29 mouse cellular contexts compared by ENCODE assay signal in the genomic region with DNA sequence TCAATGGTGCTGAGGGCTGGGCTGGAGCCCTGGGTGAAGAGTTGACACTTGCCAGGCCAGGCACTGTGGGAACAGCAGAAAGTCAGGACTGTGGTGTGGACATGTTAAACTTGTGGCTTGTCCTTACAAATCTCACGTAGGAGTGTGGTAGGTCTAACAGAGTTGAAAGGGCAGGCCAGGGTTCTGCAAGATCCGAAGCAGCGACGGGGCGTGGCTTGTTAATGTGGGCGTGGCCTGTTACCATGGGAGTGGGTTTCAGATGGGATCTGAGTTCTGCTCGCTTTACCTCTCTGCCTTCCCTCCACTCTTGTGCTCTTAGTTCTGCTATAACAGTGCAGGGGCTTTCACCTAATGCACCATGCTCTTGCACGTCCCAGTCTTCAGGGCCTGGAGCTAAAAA.
A peak's percentile ranks its signal among the peaks of the same experiment; 100 is the strongest.
DNase-seq lines count a peak whose midpoint lies in the region; ATAC-seq lines count a peak whose summit lies in the region.
"Had no signal": no experiment of that assay in that cellular context is flagged by ENCODE, and none has a peak within 500 bp of the region (broad histone marks: within the 10 kb centered on the region; RNA-seq: fewer than 3 reads in every experiment).

No protein-coding gene starts in this region.

- WGBS in hindbrain, embryonic 10.5 days, result 33% methylated on average over 8 of the region's 8 CpGs
- WGBS in hindbrain, embryonic 16.5 days, result 33% methylated on average over 8 of the region's 8 CpGs
- WGBS in midbrain, embryonic 13.5 days, result 37% methylated on average over 8 of the region's 8 CpGs
- WGBS in midbrain, embryonic 16.5 days, result 44% methylated on average over 8 of the region's 8 CpGs

- no peak overlapping the region for H3K4me2 ChIP-seq in hindbrain, embryonic 16.5 days (ENCODE audit: low read length)
- H3K4me2 ChIP-seq in midbrain, embryonic 13.5 days (replicated peaks), result no peak overlapping the region
- H3K4me2 ChIP-seq in midbrain, embryonic 16.5 days (ENCODE audit: low read length), result no peak overlapping the region
- H3K4me2 ChIP-seq: embryonic facial prominence, embryonic 15.5 days; forebrain, embryonic 12.5 days; limb, embryonic 12.5 days; liver, embryonic 11.5 days; neural tube, embryonic 15.5 days had no signal

- no peak overlapping the region for H3K4me3 ChIP-seq in hindbrain, embryonic 10.5 days
- no peak overlapping the region for H3K4me3 ChIP-seq in hindbrain, embryonic 16.5 days (ENCODE audit: low read length)
- H3K4me3 ChIP-seq in midbrain, embryonic 13.5 days (replicated peaks), result no peak overlapping the region
- no peak overlapping the region for H3K4me3 ChIP-seq in midbrain, embryonic 16.5 days (ENCODE audit: low read depth, low read length)
- H3K4me3 ChIP-seq: embryonic facial prominence, embryonic 10.5 days; embryonic facial prominence, embryonic 15.5 days; forebrain, embryonic 12.5 days; heart, adult 2 months; limb, embryonic 12.5 days; megakaryocyte, embryonic 14.5 days; neural tube, embryonic 15.5 days had no signal

- H3K9ac ChIP-seq in hindbrain, embryonic 16.5 days (ENCODE audit: low read depth, low read length), result no peak overlapping the region
- H3K9ac ChIP-seq in midbrain, embryonic 13.5 days (replicated peaks), result no peak overlapping the region
- no peak overlapping the region for H3K9ac ChIP-seq in midbrain, embryonic 16.5 days (ENCODE audit: low read depth, low read length)
- H3K9ac ChIP-seq: embryonic facial prominence, embryonic 15.5 days; forebrain, embryonic 12.5 days; forebrain, postnatal 0 days; limb, embryonic 12.5 days; neural tube, embryonic 15.5 days had no signal

- no peak for ATAC-seq in hindbrain, embryonic 16.5 days
- ATAC-seq in midbrain, embryonic 13.5 days, result no peak
- no peak for ATAC-seq in midbrain, embryonic 16.5 days
- ATAC-seq: forebrain, postnatal 0 days; inflammation-experienced regulatory T-cells, adult 6 months had no signal

- DNase-seq in hindbrain, embryonic 10.5 days (ENCODE audit: low spot score), result no peak
- peak; percentile 35 for DNase-seq in ES-CJ7 (ENCODE audit: low read depth, low spot score)
- peak; percentile 71 for DNase-seq in R1 (ENCODE audit: low read depth, low spot score)
- DNase-seq in retina, embryonic 14.5 days (ENCODE audit: low spot score), result no peak
- DNase-seq in lung, postnatal 10 days, result no peak
- DNase-seq: adrenal gland, postnatal 14 days; B cell, adult 2 months; cerebellum, adult 11 months; cerebellum, adult 9-10 months; cerebellum, postnatal 36 days; forebrain, postnatal 0 days; heart, adult 2 months; heart, postnatal 36 days; kidney, adult 11 months; kidney, postnatal 14 days; layer of hippocampus, adult 9-11 months; lung, postnatal 4 days had no signal

- peaks cover 30% of the 10 kb centered on the region for H3K4me1 ChIP-seq in hindbrain, embryonic 10.5 days (replicated peaks)
- H3K4me1 ChIP-seq in hindbrain, embryonic 16.5 days (ENCODE audit: control insufficient read depth, insufficient read depth, low read depth, low read length), result peaks cover 2% of the 10 kb centered on the region; the same call in 1 of the 2 replicates
- peaks cover 29% of the 10 kb centered on the region for H3K4me1 ChIP-seq in midbrain, embryonic 13.5 days (replicated peaks)
- peaks cover 9% of the 10 kb centered on the region for H3K4me1 ChIP-seq in midbrain, embryonic 16.5 days (ENCODE audit: control insufficient read depth, insufficient read depth, low read length)
- H3K4me1 ChIP-seq: embryonic facial prominence, embryonic 15.5 days; limb, embryonic 12.5 days had no signal

- H3K27ac ChIP-seq in hindbrain, embryonic 10.5 days, result peak overlapping the region; percentile 9; the same call in 1 of the 2 replicates
- no peak overlapping the region for H3K27ac ChIP-seq in hindbrain, embryonic 16.5 days (ENCODE audit: low read depth, low read length)
- H3K27ac ChIP-seq in midbrain, embryonic 13.5 days, result peak overlapping the region; percentile 85
- H3K27ac ChIP-seq in midbrain, embryonic 16.5 days (ENCODE audit: low read length), result no peak overlapping the region
- H3K27ac ChIP-seq: embryonic facial prominence, embryonic 10.5 days; embryonic facial prominence, embryonic 15.5 days; heart, adult 2 months; limb, embryonic 12.5 days; neural tube, embryonic 15.5 days; stomach, postnatal 0 days had no signal

- no peaks in the 10 kb centered on the region for H3K9me3 ChIP-seq in hindbrain, embryonic 10.5 days
- no peaks in the 10 kb centered on the region for H3K9me3 ChIP-seq in hindbrain, embryonic 16.5 days (ENCODE audit: control insufficient read depth, low read length)
- H3K9me3 ChIP-seq in midbrain, embryonic 13.5 days, result no peaks in the 10 kb centered on the region
- no peaks in the 10 kb centered on the region for H3K9me3 ChIP-seq in midbrain, embryonic 16.5 days (replicated peaks; ENCODE audit: control insufficient read depth, low read length, poor library complexity, severe bottlenecking)
- H3K9me3 ChIP-seq: embryonic facial prominence, embryonic 10.5 days; embryonic facial prominence, embryonic 15.5 days; forebrain, embryonic 12.5 days; limb, embryonic 12.5 days; megakaryocyte, embryonic 14.5 days; neural tube, embryonic 15.5 days had no signal

- no peaks in the 10 kb centered on the region for H3K27me3 ChIP-seq in hindbrain, embryonic 10.5 days (ENCODE audit: insufficient read depth, poor library complexity, severe bottlenecking)
- H3K27me3 ChIP-seq in hindbrain, embryonic 16.5 days (replicated peaks; ENCODE audit: control insufficient read depth, insufficient read depth, low read length), result no peaks in the 10 kb centered on the region
- H3K27me3 ChIP-seq in midbrain, embryonic 13.5 days, result no peaks in the 10 kb centered on the region
- no peaks in the 10 kb centered on the region; the same call in 1 of the 2 replicates for H3K27me3 ChIP-seq in midbrain, embryonic 16.5 days (ENCODE audit: control insufficient read depth, insufficient read depth, low read depth, low read length)
- H3K27me3 ChIP-seq: embryonic facial prominence, embryonic 15.5 days; neural tube, embryonic 15.5 days had no signal

- H3K36me3 ChIP-seq in hindbrain, embryonic 10.5 days, result no peaks in the 10 kb centered on the region
- no peaks in the 10 kb centered on the region for H3K36me3 ChIP-seq in hindbrain, embryonic 16.5 days (ENCODE audit: control insufficient read depth, insufficient read depth, low read length)
- H3K36me3 ChIP-seq in midbrain, embryonic 13.5 days, result no peaks in the 10 kb centered on the region
- H3K36me3 ChIP-seq in midbrain, embryonic 16.5 days (ENCODE audit: control insufficient read depth, insufficient read depth, low read length), result no peaks in the 10 kb centered on the region
- H3K36me3 ChIP-seq: embryonic facial prominence, embryonic 10.5 days; embryonic facial prominence, embryonic 15.5 days; forebrain, embryonic 12.5 days; limb, embryonic 12.5 days; neural tube, embryonic 15.5 days had no signal

Comparison
In these comparisons a context has a peak if more than half of its experiments do, and no peak if none do; other contexts are left out.
1. H3K27ac ChIP-seq: peak in hindbrain, embryonic 10.5 days (single experiment) and midbrain, embryonic 13.5 days (single experiment); none in hindbrain, embryonic 16.5 days (single experiment) and midbrain, embryonic 16.5 days (single experiment).
2. DNase-seq: peak in ES-CJ7 (single experiment) and R1 (single experiment); none in hindbrain, embryonic 10.5 days (single experiment), retina, embryonic 14.5 days (single experiment) and lung, postnatal 10 days (single experiment).